Mouse (Mus musculus): ENCODE results near the gene Bicral. TPM values are rescaled to one million over a fixed set of nuclear protein-coding genes. Genes with fewer than 3 reads are reported as not detected.
"Not testable (repeated sequence)": the region's sequence is repeated elsewhere in the genome, so short reads cannot be mapped to it uniquely, and the experiment has no call there.

Gene Bicral
- polyA plus RNA-seq, 1 experiment from 2014 or later: 10.8 TPM

GRCm38 (mm10) chr17:46854096-46854495 is 4.2 kb downstream of the Bicral start:
- no peak overlapping the region for H3K4me2 ChIP-seq (ENCODE audit: low read depth, low read length)
- WGBS: 84% methylated on average over 7 of the region's 7 CpGs
- no peak overlapping the region for H3K4me3 ChIP-seq (ENCODE audit: low read depth, low read length)

GRCm38 (mm10) chr17:46853281-46853680 is 5.0 kb downstream of the Bicral start:
- H3K36me3 ChIP-seq (ENCODE audit: control insufficient read depth, insufficient read depth, low read length): 0 out of 2 replicates have a peak, but pooled peaks cover 3% of the 10 kb centered on the region
- 40% methylated on average over 6 of the region's 6 CpGs for WGBS
- no peak overlapping the region for H3K9ac ChIP-seq (replicated peaks; ENCODE audit: low read depth, low read length)
- no peak overlapping the region; the same call in 1 of the 2 replicates for H3K27ac ChIP-seq (ENCODE audit: low read depth, low read length)
- ATAC-seq (ENCODE audit: low read depth): peak; percentile 12; the same call in 1 of the 2 replicates
- no peaks in the 10 kb centered on the region for H3K9me3 ChIP-seq (ENCODE audit: control insufficient read depth, low read length)
- H3K4me1 ChIP-seq (ENCODE audit: control insufficient read depth, insufficient read depth, low read length): peaks cover 21% of the 10 kb centered on the region
- H3K27me3 ChIP-seq (ENCODE audit: control insufficient read depth, insufficient read depth, low read length): no peaks in the 10 kb centered on the region
- H3K4me3 ChIP-seq (ENCODE audit: low read depth, low read length): no peak overlapping the region
- H3K4me2 ChIP-seq (ENCODE audit: low read depth, low read length): no peak overlapping the region

More at GRCm38 (mm10) chr17:46854096-46854495, 4.2 kb downstream of the Bicral start:
- no peak overlapping the region for H3K9ac ChIP-seq (replicated peaks; ENCODE audit: low read depth, low read length)
- peaks cover 22% of the 10 kb centered on the region for H3K4me1 ChIP-seq (ENCODE audit: control insufficient read depth, insufficient read depth, low read length)
- no peak for ATAC-seq (ENCODE audit: low read depth)
- no peaks in the 10 kb centered on the region for H3K9me3 ChIP-seq (ENCODE audit: control insufficient read depth, low read length)
- H3K36me3 ChIP-seq (ENCODE audit: control insufficient read depth, insufficient read depth, low read length): 0 out of 2 replicates have a peak, but pooled peaks cover 3% of the 10 kb centered on the region
- H3K27me3 ChIP-seq (ENCODE audit: control insufficient read depth, insufficient read depth, low read length): no peaks in the 10 kb centered on the region
- H3K27ac ChIP-seq (ENCODE audit: low read depth, low read length): no peak overlapping the region

DNA sequence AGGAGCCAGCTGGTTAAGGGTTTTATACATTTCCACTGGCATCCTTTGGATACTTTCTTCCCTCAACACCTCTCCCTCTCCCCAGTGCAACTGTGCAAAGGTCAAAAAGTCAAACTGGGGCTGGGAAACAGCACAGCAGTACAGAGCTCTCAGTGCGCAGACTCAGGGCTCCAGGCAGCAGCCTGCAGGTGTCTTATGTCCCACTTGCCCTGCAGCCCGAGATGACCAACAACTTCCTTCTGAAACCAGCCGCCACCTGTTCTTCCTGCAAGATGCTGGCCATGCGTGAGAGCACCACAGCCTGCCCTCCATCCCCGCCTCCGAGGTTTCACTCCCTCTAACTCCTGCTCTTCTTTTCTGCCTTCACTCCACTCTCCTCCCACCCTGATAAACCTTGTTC is 5.6 kb downstream of the Bicral start:
- Histone ChIP-seq H3K4me3 (ENCODE audit: low read depth, low read length) (no peak overlapping the region), H3K27me3 (ENCODE audit: control insufficient read depth, insufficient read depth, low read length) (no peaks in the 10 kb centered on the region), H3K4me1 (ENCODE audit: control insufficient read depth, insufficient read depth, low read length) (peaks cover 21% of the 10 kb centered on the region), H3K36me3 (ENCODE audit: control insufficient read depth, insufficient read depth, low read length) (0 out of 2 replicates have a peak, but pooled peaks cover 3% of the 10 kb centered on the region), H3K27ac (ENCODE audit: low read depth, low read length) (0 out of 2 replicates have a peak overlapping the region, but pooled peaks have one; percentile 12), H3K9me3 (ENCODE audit: control insufficient read depth, low read length) (no peaks in the 10 kb centered on the region), H3K4me2 (ENCODE audit: low read depth, low read length) (no peak overlapping the region), H3K9ac (replicated peaks; ENCODE audit: low read depth, low read length) (no peak overlapping the region)
- WGBS: 51% methylated on average over 6 of the region's 6 CpGs
- ATAC-seq (ENCODE audit: low read depth): no peak

DNA sequence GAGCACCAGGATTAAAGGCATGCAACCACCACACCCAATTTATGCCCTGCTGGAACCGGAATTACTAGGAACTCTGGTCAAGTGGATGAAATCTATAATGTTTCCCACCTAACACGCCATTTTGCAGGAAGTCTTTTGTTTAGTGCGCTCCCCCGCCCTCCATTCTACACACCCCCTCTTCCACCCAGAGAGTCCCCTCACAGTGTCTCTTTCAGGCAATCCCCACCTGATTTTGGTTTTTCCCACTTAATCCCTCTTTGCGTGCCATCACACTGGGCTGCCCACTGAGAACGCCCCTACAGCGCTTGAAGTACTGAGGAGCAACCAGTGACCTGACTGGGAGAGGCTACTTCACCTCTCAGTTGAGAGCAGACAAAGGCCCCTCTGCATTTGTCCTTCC is 11.1 kb downstream of the Bicral start:
- no peak overlapping the region for H3K4me2 ChIP-seq (ENCODE audit: low read depth, low read length)
- H3K9ac ChIP-seq (replicated peaks; ENCODE audit: low read depth, low read length): no peak overlapping the region
- H3K9me3 ChIP-seq (ENCODE audit: control insufficient read depth, low read length): no peaks in the 10 kb centered on the region
- H3K4me3 ChIP-seq (ENCODE audit: low read depth, low read length): no peak overlapping the region
- no peaks in the 10 kb centered on the region for H3K27me3 ChIP-seq (ENCODE audit: control insufficient read depth, insufficient read depth, low read length)
- H3K27ac ChIP-seq (ENCODE audit: low read depth, low read length): no peak overlapping the region
- H3K4me1 ChIP-seq (ENCODE audit: control insufficient read depth, insufficient read depth, low read length): peaks cover 7% of the 10 kb centered on the region; the same call in 1 of the 2 replicates
- ATAC-seq (ENCODE audit: low read depth): no peak
- WGBS: 95% methylated on average over 7 of the region's 7 CpGs
- no peaks in the 10 kb centered on the region for H3K36me3 ChIP-seq (ENCODE audit: control insufficient read depth, insufficient read depth, low read length)

- H3K9me3 ChIP-seq (ENCODE audit: control insufficient read depth, low read length); H3K4me1 ChIP-seq (ENCODE audit: control insufficient read depth, insufficient read depth, low read length): not testable (repeated sequence)
These were observed 11.7 kb downstream of the Bicral start for GRCm38 (mm10) chr17:46846573-46846972.

GRCm38 (mm10) chr17:46845262-46845661 is 13.0 kb downstream of the Bicral start:
- Histone ChIP-seq H3K4me2 (ENCODE audit: low read depth, low read length) (no peak overlapping the region), H3K4me3 (ENCODE audit: low read depth, low read length) (no peak overlapping the region), H3K9me3 (ENCODE audit: control insufficient read depth, low read length) (no peaks in the 10 kb centered on the region), H3K36me3 (ENCODE audit: control insufficient read depth, insufficient read depth, low read length) (no peaks in the 10 kb centered on the region), H3K27ac (ENCODE audit: low read depth, low read length) (no peak overlapping the region), H3K4me1 (ENCODE audit: control insufficient read depth, insufficient read depth, low read length) (peaks cover 7% of the 10 kb centered on the region; the same call in 1 of the 2 replicates), H3K9ac (replicated peaks; ENCODE audit: low read depth, low read length) (no peak overlapping the region), H3K27me3 (ENCODE audit: control insufficient read depth, insufficient read depth, low read length) (no peaks in the 10 kb centered on the region)
- no peak for ATAC-seq (ENCODE audit: low read depth)
- 78% methylated on average over 12 of the region's 12 CpGs for WGBS

More at GRCm38 (mm10) chr17:46846573-46846972, 11.7 kb downstream of the Bicral start:
- H3K9ac ChIP-seq (replicated peaks; ENCODE audit: low read depth, low read length); H3K36me3 ChIP-seq (ENCODE audit: control insufficient read depth, insufficient read depth, low read length); ATAC-seq (ENCODE audit: low read depth); H3K27me3 ChIP-seq (ENCODE audit: control insufficient read depth, insufficient read depth, low read length); H3K4me2 ChIP-seq (ENCODE audit: low read depth, low read length); H3K4me3 ChIP-seq (ENCODE audit: low read depth, low read length); H3K27ac ChIP-seq (ENCODE audit: low read depth, low read length): not testable (repeated sequence)
- 95% methylated on average over 18 of the region's 18 CpGs for WGBS

GRCm38 (mm10) chr17:46844811-46845210 is 13.5 kb downstream of the Bicral start:
- ATAC-seq (ENCODE audit: low read depth): no peak
- WGBS: 21% methylated on average over 10 of the region's 10 CpGs
- H3K27me3 ChIP-seq (ENCODE audit: control insufficient read depth, insufficient read depth, low read length): no peaks in the 10 kb centered on the region
- no peak overlapping the region for H3K9ac ChIP-seq (replicated peaks; ENCODE audit: low read depth, low read length)
- no peaks in the 10 kb centered on the region for H3K9me3 ChIP-seq (ENCODE audit: control insufficient read depth, low read length)
- no peak overlapping the region for H3K27ac ChIP-seq (ENCODE audit: low read depth, low read length)
- no peaks in the 10 kb centered on the region for H3K36me3 ChIP-seq (ENCODE audit: control insufficient read depth, insufficient read depth, low read length)
- H3K4me3 ChIP-seq (ENCODE audit: low read depth, low read length): no peak overlapping the region
- no peak overlapping the region for H3K4me2 ChIP-seq (ENCODE audit: low read depth, low read length)
- H3K4me1 ChIP-seq (ENCODE audit: control insufficient read depth, insufficient read depth, low read length): peaks cover 7% of the 10 kb centered on the region; the same call in 1 of the 2 replicates

DNA sequence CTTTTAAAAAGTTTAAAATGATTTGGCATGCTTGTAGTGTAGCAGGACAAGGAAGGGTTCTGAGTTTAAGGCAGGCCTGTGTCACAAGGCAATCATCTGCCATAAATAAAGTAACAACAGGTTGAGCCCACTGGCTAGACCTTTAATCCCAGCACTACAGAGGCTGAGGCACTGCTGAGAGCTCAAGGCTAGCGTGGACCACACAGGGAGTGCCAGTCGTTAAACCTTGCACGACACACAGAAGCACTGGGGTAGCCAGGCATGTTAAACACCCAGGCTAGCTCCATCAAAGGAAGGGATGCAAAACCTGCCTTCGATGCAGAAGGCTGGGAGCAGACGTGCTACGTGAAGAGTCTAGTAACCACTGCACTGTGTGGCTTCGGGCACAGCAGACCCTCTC is 14.6 kb downstream of the Bicral start:
- no peaks in the 10 kb centered on the region for H3K36me3 ChIP-seq (ENCODE audit: control insufficient read depth, insufficient read depth, low read length)
- no peak for ATAC-seq (ENCODE audit: low read depth)
- no peak overlapping the region for H3K4me2 ChIP-seq (ENCODE audit: low read depth, low read length)
- H3K9me3 ChIP-seq (ENCODE audit: control insufficient read depth, low read length): no peaks in the 10 kb centered on the region
- 23% methylated on average over 7 of the region's 7 CpGs for WGBS
- H3K9ac ChIP-seq (replicated peaks; ENCODE audit: low read depth, low read length): no peak overlapping the region
- no peak overlapping the region for H3K4me3 ChIP-seq (ENCODE audit: low read depth, low read length)
- H3K27ac ChIP-seq (ENCODE audit: low read depth, low read length): no peak overlapping the region
- no peaks in the 10 kb centered on the region for H3K27me3 ChIP-seq (ENCODE audit: control insufficient read depth, insufficient read depth, low read length)
- peaks cover 7% of the 10 kb centered on the region; the same call in 1 of the 2 replicates for H3K4me1 ChIP-seq (ENCODE audit: control insufficient read depth, insufficient read depth, low read length)

GRCm38 (mm10) chr17:46843022-46843421 is 15.3 kb downstream of the Bicral start:
- Histone ChIP-seq H3K27ac (ENCODE audit: low read depth, low read length) (no peak overlapping the region), H3K9ac (replicated peaks; ENCODE audit: low read depth, low read length) (no peak overlapping the region)
- WGBS: 68% methylated on average over 2 of the region's 2 CpGs

More at GRCm38 (mm10) chr17:46843022-46843421, 15.3 kb downstream of the Bicral start:
- H3K36me3 ChIP-seq (ENCODE audit: control insufficient read depth, insufficient read depth, low read length): no peaks in the 10 kb centered on the region
- H3K4me2 ChIP-seq (ENCODE audit: low read depth, low read length): no peak overlapping the region
- H3K27me3 ChIP-seq (ENCODE audit: control insufficient read depth, insufficient read depth, low read length): no peaks in the 10 kb centered on the region
- peaks cover 7% of the 10 kb centered on the region; the same call in 1 of the 2 replicates for H3K4me1 ChIP-seq (ENCODE audit: control insufficient read depth, insufficient read depth, low read length)
- no peak for ATAC-seq (ENCODE audit: low read depth)
- H3K4me3 ChIP-seq (ENCODE audit: low read depth, low read length): no peak overlapping the region
- no peaks in the 10 kb centered on the region for H3K9me3 ChIP-seq (ENCODE audit: control insufficient read depth, low read length)
